Comparison of ENCODE assay signal across 13 mouse cellular contexts in the genomic region with DNA sequence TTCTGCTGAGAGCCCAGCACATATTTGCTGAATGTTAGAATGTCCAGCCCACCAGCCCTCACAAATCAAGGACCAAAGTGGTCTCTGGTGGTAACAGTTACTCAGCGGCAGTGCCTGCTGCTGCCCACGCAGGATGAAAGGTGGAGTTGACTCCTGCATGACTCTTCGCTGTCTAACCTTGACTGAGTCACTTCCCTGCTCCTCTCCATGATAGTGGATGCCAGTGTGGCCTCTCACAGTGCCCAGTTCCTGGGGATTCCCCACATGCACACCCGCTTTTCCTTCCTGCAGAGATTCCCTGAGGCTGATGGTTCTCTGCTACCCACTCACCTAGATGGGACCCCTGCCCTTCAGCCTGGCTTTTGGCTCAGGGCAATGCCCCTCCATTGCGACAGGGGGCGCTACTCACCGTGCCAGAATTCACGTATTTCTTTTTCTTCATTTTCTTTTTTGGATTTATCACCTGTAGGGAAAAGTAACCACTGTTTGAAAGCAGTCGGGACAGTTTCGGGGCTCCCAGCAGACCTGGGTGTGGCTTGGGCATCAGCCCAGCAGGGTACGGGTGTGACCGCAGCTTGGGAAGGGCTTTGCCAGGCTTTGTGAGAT. TPM values are rescaled to one million over a fixed set of nuclear protein-coding genes. Genes with fewer than 3 reads are reported as not detected.
DNase-seq lines count a peak whose midpoint lies in the region; ATAC-seq lines count a peak whose summit lies in the region.
"Had no signal": no experiment of that assay in that cellular context is flagged by ENCODE, and none has a peak within 500 bp of the region (broad histone marks: within the 10 kb centered on the region; RNA-seq: fewer than 3 reads in every experiment).

No protein-coding gene starts in this region.

- no peaks in the 10 kb centered on the region for H3K36me3 ChIP-seq in limb, embryonic 11.5 days (ENCODE audit: control insufficient read depth, insufficient read depth, low read length)
- no peaks in the 10 kb centered on the region for H3K36me3 ChIP-seq in limb, embryonic 10.5 days
- H3K36me3 ChIP-seq in hindbrain, embryonic 14.5 days (replicated peaks; ENCODE audit: control insufficient read depth, insufficient read depth) = no peaks in the 10 kb centered on the region
- H3K36me3 ChIP-seq: embryonic facial prominence, embryonic 13.5 days; heart, embryonic 10.5 days had no signal

- ATAC-seq in limb, embryonic 11.5 days (ENCODE audit: insufficient number of reproducible peaks, low FRiP score, low TSS enrichment, low read depth) = no peak
- no peak for ATAC-seq in hindbrain, embryonic 14.5 days (ENCODE audit: low FRiP score)
- ATAC-seq: hindbrain, embryonic 16.5 days had no signal

- WGBS in limb, embryonic 11.5 days = 72% methylated on average over 12 of the region's 12 CpGs
- WGBS in limb, embryonic 10.5 days = 74% methylated on average over 12 of the region's 12 CpGs
- 74% methylated on average over 12 of the region's 12 CpGs for WGBS in hindbrain, embryonic 14.5 days

- H3K9ac ChIP-seq in limb, embryonic 11.5 days (ENCODE audit: low read length) = no peak overlapping the region
- no peak overlapping the region for H3K9ac ChIP-seq in hindbrain, embryonic 14.5 days
- H3K9ac ChIP-seq: embryonic facial prominence, embryonic 13.5 days had no signal

- H3K4me3 ChIP-seq in limb, embryonic 11.5 days (ENCODE audit: low read depth, low read length) = no peak overlapping the region
- H3K4me3 ChIP-seq in limb, embryonic 10.5 days = no peak overlapping the region
- H3K4me3 ChIP-seq in hindbrain, embryonic 14.5 days (replicated peaks; ENCODE audit: low read length) = no peak overlapping the region
- H3K4me3 ChIP-seq: embryonic facial prominence, embryonic 13.5 days; heart, embryonic 10.5 days had no signal

- H3K27me3 ChIP-seq in limb, embryonic 11.5 days (ENCODE audit: control insufficient read depth, insufficient read depth, low read length) = no peaks in the 10 kb centered on the region
- H3K27me3 ChIP-seq in limb, embryonic 10.5 days (ENCODE audit: low read depth, poor library complexity, severe bottlenecking) = peaks cover 41% of the 10 kb centered on the region
- H3K27me3 ChIP-seq in hindbrain, embryonic 14.5 days (ENCODE audit: control insufficient read depth, insufficient read depth, low read length) = no peaks in the 10 kb centered on the region

- no peak overlapping the region for H3K4me2 ChIP-seq in limb, embryonic 11.5 days (ENCODE audit: low read depth, severe bottlenecking)
- no peak overlapping the region for H3K4me2 ChIP-seq in hindbrain, embryonic 14.5 days (replicated peaks)
- H3K4me2 ChIP-seq: embryonic facial prominence, embryonic 13.5 days had no signal

- H3K9me3 ChIP-seq in limb, embryonic 11.5 days (ENCODE audit: control insufficient read depth, low read length) = no peaks in the 10 kb centered on the region
- H3K9me3 ChIP-seq in limb, embryonic 10.5 days (replicated peaks) = no peaks in the 10 kb centered on the region
- H3K9me3 ChIP-seq in hindbrain, embryonic 14.5 days (ENCODE audit: control insufficient read depth, low read length) = no peaks in the 10 kb centered on the region
- H3K9me3 ChIP-seq: embryonic facial prominence, embryonic 13.5 days; heart, embryonic 10.5 days had no signal

- peak; percentile 43 for DNase-seq in limb, embryonic 11.5 days (ENCODE audit: low spot score)
- no peak for DNase-seq in limb, embryonic 10.5 days (ENCODE audit: low spot score)
- DNase-seq in 3T3-L1 (ENCODE audit: low read depth, low spot score) = peak; percentile 74
- peak; percentile 46 for DNase-seq in 416B (ENCODE audit: low read depth)
- DNase-seq in adrenal gland, postnatal 25 days = peak; percentile 34
- no peak for DNase-seq in embryo, embryonic 10.5 days (ENCODE audit: low spot score)
- no peak for DNase-seq in hindbrain, embryonic 14.5 days (ENCODE audit: low spot score)
- DNase-seq: cerebellum, adult 11 months; kidney, postnatal 36 days; retina, postnatal 1 day had no signal

- H3K27ac ChIP-seq in limb, embryonic 11.5 days (replicated peaks; ENCODE audit: low read depth, low read length) = no peak overlapping the region
- H3K27ac ChIP-seq in limb, embryonic 10.5 days = no peak overlapping the region
- H3K27ac ChIP-seq in hindbrain, embryonic 14.5 days = no peak overlapping the region
- H3K27ac ChIP-seq: embryonic facial prominence, embryonic 13.5 days; heart, embryonic 10.5 days had no signal

- H3K4me1 ChIP-seq in limb, embryonic 11.5 days (ENCODE audit: control insufficient read depth, insufficient read depth, low read length) = peaks cover 4% of the 10 kb centered on the region; the same call in 1 of the 2 replicates
- peaks cover 20% of the 10 kb centered on the region for H3K4me1 ChIP-seq in limb, embryonic 10.5 days
- H3K4me1 ChIP-seq in hindbrain, embryonic 14.5 days (replicated peaks; ENCODE audit: control insufficient read depth, insufficient read depth, low read length) = peaks cover 16% of the 10 kb centered on the region; the same call in 1 of the 2 replicates

RNA-seq across cellular contexts. Expression of gene Rab44, which starts 55.2 kb away (rescaled TPM):
- 0.16 TPM in 1 of 2 replicates, not detected in the other for polyA plus RNA-seq in limb, embryonic 11.5 days (2014; fragmentation: Nextera tagmentation; extraction: Ambion mirVana)
- 0.11 and 0.26 TPM in 2 replicates for polyA plus RNA-seq in limb, embryonic 10.5 days (2016; fragmentation: Nextera tagmentation; extraction: Ambion mirVana)
- 0.30 and 0.86 TPM in 2 replicates for total RNA-seq in adrenal gland, postnatal 25 days (2021)
- polyA plus RNA-seq in hindbrain, embryonic 14.5 days (2014; fragmentation: Nextera tagmentation; extraction: Ambion mirVana) = not detected in 2 replicates

Comparison
In these comparisons a context has a peak if more than half of its experiments do, and no peak if none do; other contexts are left out.
1. DNase-seq: peak in limb, embryonic 11.5 days (single experiment), 3T3-L1 (single experiment), 416B (single experiment) and adrenal gland, postnatal 25 days (single experiment); none in limb, embryonic 10.5 days (single experiment), embryo, embryonic 10.5 days (single experiment) and hindbrain, embryonic 14.5 days (single experiment).